Mouse (Mus musculus): ENCODE measurements around the gene Htr1f. TPM values are rescaled to one million over a fixed set of nuclear protein-coding genes. Genes with fewer than 3 reads are reported as not detected.
"Not testable (repeated sequence)": the region's sequence is repeated elsewhere in the genome, so short reads cannot be mapped to it uniquely, and the experiment has no call there.

The Htr1f gene
- total and polyA plus RNA-seq, 2 experiments: not detected

DNA sequence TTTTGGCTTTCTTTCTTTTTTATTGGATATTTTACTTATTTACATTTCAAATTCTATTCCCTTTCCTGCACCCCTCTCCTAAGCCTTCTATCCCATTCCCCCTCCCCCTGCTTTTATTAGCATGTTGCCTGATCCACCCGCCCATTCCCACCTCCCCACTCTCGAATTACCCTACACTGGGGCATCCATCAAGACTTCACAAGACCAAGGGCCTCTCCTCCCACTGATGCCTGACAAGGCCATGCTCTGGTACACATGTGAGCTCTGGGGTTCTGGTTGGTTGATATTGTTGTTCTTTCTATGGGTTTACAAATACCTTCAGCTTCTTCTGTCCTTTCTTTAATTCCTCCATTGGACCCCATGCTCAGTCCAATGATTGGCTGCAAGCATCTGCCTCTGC lies 22.2 kb downstream of the Htr1f start:
- WGBS: 27% methylated on average over 2 of the region's 2 CpGs
- no peak for TF ChIP-seq POLR2A (IDR thresholded peaks at IDR 0.05; ENCODE audit: extremely low read depth, insufficient read depth, low read length)
- no peak for TF ChIP-seq CTCF (IDR thresholded peaks at IDR 0.05; ENCODE audit: low read depth, low read length)
- no peak for DNase-seq (ENCODE audit: extremely low read depth, low read depth, low spot score)

DNA sequence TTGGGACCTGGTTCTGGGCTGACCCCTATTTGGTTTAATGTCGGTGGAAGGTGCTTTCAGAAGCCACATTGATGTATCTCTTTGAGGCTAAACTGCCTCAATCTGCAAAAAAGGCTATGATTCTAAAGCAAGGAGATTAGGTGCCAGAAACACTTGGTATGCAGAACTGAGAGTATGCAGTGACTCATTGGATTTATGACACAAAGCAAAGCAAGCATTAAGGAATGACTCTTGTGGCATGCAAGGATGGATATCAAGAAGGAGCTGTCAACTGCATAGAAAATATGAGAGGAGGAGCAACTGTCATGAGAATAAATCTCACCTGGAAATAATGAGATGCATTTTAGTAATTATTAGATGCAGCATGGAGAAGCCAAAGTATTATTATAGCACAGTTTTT lies 35.8 kb downstream of the Htr1f start:
- Histone ChIP-seq H3K4me1 (ENCODE audit: control insufficient read depth, insufficient read depth, low read length) (no peaks in the 10 kb centered on the region), H3K79me2 (ENCODE audit: control insufficient read depth, insufficient read depth, low read length) (no peaks in the 10 kb centered on the region), H3K9ac (ENCODE audit: low read depth, low read length) (no peak overlapping the region), H3K27ac (replicated peaks; ENCODE audit: insufficient read depth, low read depth, low read length) (no peak overlapping the region), H3K36me3 (ENCODE audit: control insufficient read depth, insufficient read depth, low read length) (no peaks in the 10 kb centered on the region), H3K4me3 (ENCODE audit: insufficient read depth, low read depth, low read length) (no peak overlapping the region), H3K27me3 (ENCODE audit: control insufficient read depth, insufficient read depth, low read length) (no peaks in the 10 kb centered on the region)
- DNase-seq (ENCODE audit: extremely low read depth, low read depth, low spot score): no peak
- TF ChIP-seq CTCF (IDR thresholded peaks at IDR 0.05; ENCODE audit: low read depth, low read length) (no peak), POLR2A (IDR thresholded peaks at IDR 0.05; ENCODE audit: extremely low read depth, insufficient read depth, low read length) (no peak)
- WGBS: 68% methylated on average over 1 of the region's 1 CpGs

More for the DNA sequence above, 22.2 kb downstream of the Htr1f start:
- Histone ChIP-seq H3K27ac (replicated peaks; ENCODE audit: insufficient read depth, low read depth, low read length) (no peak overlapping the region), H3K27me3 (ENCODE audit: control insufficient read depth, insufficient read depth, low read length) (no peaks in the 10 kb centered on the region), H3K79me2 (ENCODE audit: control insufficient read depth, insufficient read depth, low read length) (no peaks in the 10 kb centered on the region), H3K9ac (ENCODE audit: low read depth, low read length) (no peak overlapping the region), H3K4me1 (ENCODE audit: control insufficient read depth, insufficient read depth, low read length) (no peaks in the 10 kb centered on the region), H3K4me3 (ENCODE audit: insufficient read depth, low read depth, low read length) (no peak overlapping the region), H3K36me3 (ENCODE audit: control insufficient read depth, insufficient read depth, low read length) (no peaks in the 10 kb centered on the region)

GRCm38 (mm10) chr16:65066264-65066663 lies 39.4 kb downstream of the Htr1f start:
- H3K27ac ChIP-seq (replicated peaks; ENCODE audit: insufficient read depth, low read depth, low read length): no peak overlapping the region
- no peaks in the 10 kb centered on the region for H3K79me2 ChIP-seq (ENCODE audit: control insufficient read depth, insufficient read depth, low read length)
- no peaks in the 10 kb centered on the region for H3K36me3 ChIP-seq (ENCODE audit: control insufficient read depth, insufficient read depth, low read length)
- TF ChIP-seq CTCF (IDR thresholded peaks at IDR 0.05; ENCODE audit: low read depth, low read length) (no peak), POLR2A (IDR thresholded peaks at IDR 0.05; ENCODE audit: extremely low read depth, insufficient read depth, low read length) (no peak)
- DNase-seq (ENCODE audit: extremely low read depth, low read depth, low spot score): no peak
- H3K27me3 ChIP-seq (ENCODE audit: control insufficient read depth, insufficient read depth, low read length): no peaks in the 10 kb centered on the region
- no peak overlapping the region for H3K9ac ChIP-seq (ENCODE audit: low read depth, low read length)
- no peaks in the 10 kb centered on the region for H3K4me1 ChIP-seq (ENCODE audit: control insufficient read depth, insufficient read depth, low read length)
- H3K4me3 ChIP-seq (ENCODE audit: insufficient read depth, low read depth, low read length): no peak overlapping the region

DNA sequence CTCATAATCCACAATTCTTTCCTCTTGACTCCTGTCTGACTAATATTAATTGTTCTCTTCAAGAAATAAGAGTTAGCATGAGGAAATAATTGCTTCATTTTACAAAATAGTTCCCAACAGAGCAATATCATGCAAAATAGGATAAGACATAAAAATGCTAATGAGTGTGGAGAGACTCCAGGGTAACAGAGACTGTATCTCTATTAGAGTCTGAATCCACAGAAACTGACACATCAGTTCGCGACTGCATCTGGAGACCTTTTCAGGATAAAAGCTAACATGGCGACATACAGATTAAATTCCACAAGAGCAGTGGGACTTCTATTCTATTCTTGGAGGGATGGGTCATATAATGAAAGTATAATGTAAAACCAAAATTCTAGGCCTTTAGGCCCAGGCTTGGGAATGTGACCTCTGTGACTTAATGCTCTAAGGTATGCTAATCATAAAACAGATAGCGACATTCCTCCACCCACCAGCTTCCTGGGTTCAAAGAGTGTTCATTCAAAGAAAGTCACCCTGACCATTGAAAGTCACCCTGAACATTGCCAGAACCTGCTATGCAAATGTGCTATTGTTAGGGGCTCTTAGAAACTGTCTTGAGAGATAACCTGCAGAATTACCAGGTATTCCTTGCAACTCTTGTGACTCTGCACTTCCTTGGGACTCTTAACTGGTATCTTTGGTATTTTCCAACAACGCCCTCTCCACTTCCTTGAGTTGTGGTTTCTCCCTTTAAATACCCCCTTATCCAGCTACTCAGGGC lies 67.8 kb downstream of the Htr1f start:
- not testable (repeated sequence) for H3K27ac ChIP-seq (replicated peaks; ENCODE audit: insufficient read depth, low read depth, low read length); H3K27me3 ChIP-seq (ENCODE audit: control insufficient read depth, insufficient read depth, low read length); H3K36me3 ChIP-seq (ENCODE audit: control insufficient read depth, insufficient read depth, low read length); H3K4me3 ChIP-seq (ENCODE audit: insufficient read depth, low read depth, low read length); H3K79me2 ChIP-seq (ENCODE audit: control insufficient read depth, insufficient read depth, low read length); H3K4me1 ChIP-seq (ENCODE audit: control insufficient read depth, insufficient read depth, low read length); H3K9ac ChIP-seq (ENCODE audit: low read depth, low read length); DNase-seq (ENCODE audit: extremely low read depth, low read depth, low spot score)
- 89% methylated on average over 5 of the region's 5 CpGs for WGBS

GRCm38 (mm10) chr16:65029675-65030074 lies 76.0 kb downstream of the Htr1f start:
- H3K4me1 ChIP-seq (ENCODE audit: control insufficient read depth, insufficient read depth, low read length): no peaks in the 10 kb centered on the region
- no peaks in the 10 kb centered on the region for H3K79me2 ChIP-seq (ENCODE audit: control insufficient read depth, insufficient read depth, low read length)
- H3K27ac ChIP-seq (replicated peaks; ENCODE audit: insufficient read depth, low read depth, low read length): no peak overlapping the region
- no peak overlapping the region for H3K9ac ChIP-seq (ENCODE audit: low read depth, low read length)
- 93% methylated on average over 1 of the region's 1 CpGs for WGBS
- TF ChIP-seq CTCF (IDR thresholded peaks at IDR 0.05; ENCODE audit: low read depth, low read length) (no peak), POLR2A (IDR thresholded peaks at IDR 0.05; ENCODE audit: extremely low read depth, insufficient read depth, low read length) (no peak)
- H3K27me3 ChIP-seq (ENCODE audit: control insufficient read depth, insufficient read depth, low read length): no peaks in the 10 kb centered on the region
- H3K36me3 ChIP-seq (ENCODE audit: control insufficient read depth, insufficient read depth, low read length): no peaks in the 10 kb centered on the region
- DNase-seq (ENCODE audit: extremely low read depth, low read depth, low spot score): no peak
- H3K4me3 ChIP-seq (ENCODE audit: insufficient read depth, low read depth, low read length): no peak overlapping the region

DNA sequence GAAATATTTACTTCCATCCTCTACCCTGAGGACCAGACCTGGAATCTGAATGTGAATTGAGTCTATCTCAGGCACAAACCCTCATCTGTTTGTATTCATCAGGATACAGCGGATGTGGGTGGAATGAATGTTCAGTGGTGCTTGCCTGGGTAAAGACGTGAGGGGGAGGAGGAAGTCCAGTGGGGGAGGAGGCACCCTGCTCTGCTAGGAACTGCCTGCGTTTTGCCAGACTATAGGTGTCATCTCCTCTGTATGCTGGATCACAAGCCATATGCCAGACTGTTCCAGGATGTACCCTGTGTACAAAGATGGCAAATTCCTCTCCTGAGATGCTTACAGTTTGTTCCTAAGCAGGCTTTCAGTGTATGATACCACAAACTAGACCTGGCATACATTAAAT lies 83.3 kb downstream of the Htr1f start:
- H3K79me2 ChIP-seq (ENCODE audit: control insufficient read depth, insufficient read depth, low read length): no peaks in the 10 kb centered on the region
- no peak overlapping the region for H3K27ac ChIP-seq (replicated peaks; ENCODE audit: insufficient read depth, low read depth, low read length)
- no peak overlapping the region for H3K9ac ChIP-seq (ENCODE audit: low read depth, low read length)
- H3K4me3 ChIP-seq (ENCODE audit: insufficient read depth, low read depth, low read length): no peak overlapping the region
- no peaks in the 10 kb centered on the region for H3K27me3 ChIP-seq (ENCODE audit: control insufficient read depth, insufficient read depth, low read length)
- no peaks in the 10 kb centered on the region for H3K4me1 ChIP-seq (ENCODE audit: control insufficient read depth, insufficient read depth, low read length)
- DNase-seq (ENCODE audit: extremely low read depth, low read depth, low spot score): no peak
- no peaks in the 10 kb centered on the region for H3K36me3 ChIP-seq (ENCODE audit: control insufficient read depth, insufficient read depth, low read length)
- TF ChIP-seq CTCF (IDR thresholded peaks at IDR 0.05; ENCODE audit: low read depth, low read length) (no peak), POLR2A (IDR thresholded peaks at IDR 0.05; ENCODE audit: extremely low read depth, insufficient read depth, low read length) (no peak)
- 58% methylated on average over 3 of the region's 3 CpGs for WGBS
